Mouse (Mus musculus) hindbrain, embryonic 13.5 days (tissue): ENCODE measurements around the gene Brinp2. TPM values are rescaled to one million over a fixed set of nuclear protein-coding genes. Genes with fewer than 3 reads are reported as not detected.

Source experiments
- ATAC-seq: fragments of 200-750 bp; cut with Nextera tagmentation; 2 replicates; pipeline ENCODE4 v1.8.0; 2017; ENCODE audit warnings: moderate TSS enrichment; ENCODE audit not compliant: low FRiP score
- H3K27ac ChIP-seq: fragments of 300-500 bp; sonication (generic); 2 replicates; pipeline ENCODE4 v1.5.1; 2015; ENCODE audit warnings: inconsistent platforms, mild to moderate bottlenecking, moderate library complexity
- H3K27me3 ChIP-seq: fragments of 300-500 bp; sonication (generic); 2 replicates; pipeline ENCODE4 v1.6.1; 2015; ENCODE audit warnings: mild to moderate bottlenecking, inconsistent platforms
- H3K36me3 ChIP-seq: fragments of 300-500 bp; sonication (generic); 2 replicates; pipeline ENCODE4 v1.6.1; 2015; ENCODE audit warnings: mild to moderate bottlenecking, inconsistent platforms
- H3K4me1 ChIP-seq: fragments of 300-500 bp; sonication (generic); replicated peaks from 2 replicates; pipeline ENCODE4 v1.6.1; 2015; ENCODE audit warnings: inconsistent platforms
- H3K4me2 ChIP-seq: fragments of 300-500 bp; sonication (generic); 2 replicates; pipeline ENCODE4 v1.6.1; 2015; ENCODE audit warnings: inconsistent platforms, mild to moderate bottlenecking, moderate library complexity
- H3K4me3 ChIP-seq: fragments of 300-500 bp; sonication (generic); 2 replicates; pipeline ENCODE4 v1.5.1; 2015; ENCODE audit warnings: mild to moderate bottlenecking, inconsistent platforms
- H3K9ac ChIP-seq: fragments of 300-500 bp; sonication (generic); 2 replicates; pipeline ENCODE4 v1.6.1; 2015; ENCODE audit warnings: mild to moderate bottlenecking, inconsistent platforms
- H3K9me3 ChIP-seq: fragments of 300-500 bp; sonication (generic); 2 replicates; pipeline ENCODE4 v1.6.1; 2016; ENCODE audit warnings: inconsistent platforms
- WGBS: fragments of 180-500 bp; shearing (Covaris S2); methylation state at CpG from one replicate; pipeline ENCODE4 v1.1.7; 2015; 5-methylcytosine and 5-hydroxymethylcytosine counted together
- polyA plus RNA-seq: library from polyadenylated mRNA; unstranded; fragments of >200 nt; fragmentation: Nextera tagmentation; extraction: Ambion mirVana; gene quantifications from 2 replicates; pipeline ENCODE4 v1.2.1, GENCODE M21; 2015

Gene Brinp2
- polyA plus RNA-seq, 1 experiment from 2014 or later = 19.7 TPM

DNA sequence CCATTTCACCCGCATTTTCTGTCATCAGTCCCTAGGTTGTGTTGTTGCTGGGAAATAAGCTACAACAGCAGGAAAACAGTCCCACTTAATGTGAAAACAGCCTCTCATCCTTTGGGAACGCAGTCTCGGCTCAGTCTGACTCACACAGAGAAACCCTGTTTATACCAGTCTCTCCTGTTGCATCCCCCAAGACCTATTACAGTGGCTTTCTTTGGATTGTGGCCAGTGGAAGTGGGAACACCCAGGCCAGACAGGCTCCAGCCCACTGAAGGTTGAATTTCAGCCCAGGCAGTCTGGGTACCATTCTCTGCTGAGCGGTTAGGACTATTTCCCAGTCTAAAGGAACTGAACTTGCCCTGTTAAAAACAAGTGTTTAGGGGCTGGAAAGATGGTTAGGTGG lies 142.4 kb downstream of the Brinp2 start:
- no peak overlapping the region for H3K9ac ChIP-seq
- no peak overlapping the region for H3K4me3 ChIP-seq
- no peak overlapping the region for H3K4me2 ChIP-seq
- H3K27ac ChIP-seq = no peak overlapping the region
- ATAC-seq = no peak
- H3K4me1 ChIP-seq = no peaks in the 10 kb centered on the region
- H3K9me3 ChIP-seq = no peaks in the 10 kb centered on the region
- H3K27me3 ChIP-seq = no peaks in the 10 kb centered on the region
- WGBS = 76% methylated on average over 4 of the region's 4 CpGs
- no peaks in the 10 kb centered on the region for H3K36me3 ChIP-seq

DNA sequence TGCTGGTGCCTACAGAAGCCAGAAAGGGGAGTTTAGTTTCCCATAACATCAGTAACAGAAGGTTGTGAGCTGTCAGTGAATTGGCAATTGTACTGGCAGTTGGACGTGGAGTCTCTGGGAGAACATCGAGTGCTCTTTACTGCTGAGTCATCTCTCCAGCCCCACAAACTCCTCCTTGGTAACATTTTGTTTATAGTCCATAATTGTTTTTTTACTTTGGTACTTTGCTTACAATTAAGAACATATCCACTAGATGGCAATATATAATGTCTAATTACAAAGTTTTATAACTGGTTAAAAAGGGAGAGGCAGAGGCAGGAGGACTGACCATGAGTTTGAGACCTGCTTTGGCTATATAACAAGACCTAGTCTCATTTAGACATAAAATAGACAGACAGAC lies 148.5 kb downstream of the Brinp2 start:
- Histone ChIP-seq H3K4me1 (no peaks in the 10 kb centered on the region), H3K9me3 (no peaks in the 10 kb centered on the region), H3K36me3 (no peaks in the 10 kb centered on the region), H3K27me3 (no peaks in the 10 kb centered on the region), H3K9ac (no peak overlapping the region), H3K4me2 (no peak overlapping the region), H3K27ac (no peak overlapping the region), H3K4me3 (no peak overlapping the region)
- no peak for ATAC-seq
- 88% methylated on average over 2 of the region's 2 CpGs for WGBS

DNA sequence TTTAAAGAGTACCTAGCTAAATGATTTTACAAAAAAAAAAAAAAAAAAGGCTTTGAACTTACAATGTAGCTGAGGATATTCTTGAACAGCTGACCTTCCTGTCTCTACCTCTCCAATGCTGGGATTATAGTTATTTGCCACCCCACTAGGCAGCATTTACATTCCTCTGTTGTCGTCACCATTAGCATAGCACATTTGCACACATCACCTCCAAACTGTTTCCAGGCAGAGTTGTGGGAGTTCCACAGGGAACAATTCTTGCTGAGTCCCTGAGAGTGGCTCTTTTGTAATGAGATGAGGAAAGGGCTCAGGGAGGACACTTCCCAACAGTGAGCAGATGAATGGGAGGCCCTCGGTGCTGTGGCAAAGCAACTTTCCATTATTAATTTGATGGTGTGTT lies 153.2 kb downstream of the Brinp2 start:
- no peak overlapping the region for H3K4me2 ChIP-seq
- H3K27ac ChIP-seq = no peak overlapping the region

More for the DNA sequence above, 153.2 kb downstream of the Brinp2 start:
- WGBS = 24% methylated on average over 2 of the region's 2 CpGs
- Histone ChIP-seq H3K36me3 (no peaks in the 10 kb centered on the region), H3K9ac (no peak overlapping the region), H3K4me1 (no peaks in the 10 kb centered on the region), H3K4me3 (no peak overlapping the region), H3K27me3 (no peaks in the 10 kb centered on the region), H3K9me3 (no peaks in the 10 kb centered on the region)
- ATAC-seq = no peak

Other genes starting within 250 kb of the Brinp2 start
- gene Astn1, start 5.9 kb upstream of the Brinp2 start, polyA plus RNA-seq = 32.0 and 32.8 TPM in 2 replicates